Mouse (Mus musculus): Measurements from ENCODE around the gene Nrip2. TPM values are rescaled to one million over a fixed set of nuclear protein-coding genes. Genes with fewer than 3 reads are reported as not detected.

Gene Nrip2
- polyA plus RNA-seq, 1 experiment from 2014 or later, result 5.3 TPM

- Histone ChIP-seq H3K4me1 (no peaks in the 10 kb centered on the region), H3K9ac (peak overlapping the region; percentile 65; the same call in 1 of the 2 replicates), H3K4me2 (peak overlapping the region; percentile 72), H3K4me3 (replicated peaks) (peak overlapping the region; percentile 71), H3K9me3 (no peaks in the 10 kb centered on the region), H3K27me3 (replicated peaks) (no peaks in the 10 kb centered on the region), H3K36me3 (peaks cover 17% of the 10 kb centered on the region), H3K27ac (peak overlapping the region; percentile 97; the same call in 1 of the 2 replicates)
- WGBS, result 18% methylated on average over 9 of the region's 9 CpGs
- ATAC-seq (ENCODE audit: insufficient read depth, low FRiP score, low read depth), result no peak
These were observed 25.9 kb downstream of the Nrip2 start for GRCm38 (mm10) chr6:128425046-128425445.

GRCm38 (mm10) chr6:128427571-128427970 lies 28.5 kb downstream of the Nrip2 start:
- no peak overlapping the region for H3K4me2 ChIP-seq
- no peak overlapping the region for H3K27ac ChIP-seq
- H3K9ac ChIP-seq, result no peak overlapping the region
- no peaks in the 10 kb centered on the region for H3K4me1 ChIP-seq
- no peaks in the 10 kb centered on the region for H3K9me3 ChIP-seq
- 87% methylated on average over 5 of the region's 5 CpGs for WGBS
- no peaks in the 10 kb centered on the region for H3K27me3 ChIP-seq (replicated peaks)
- ATAC-seq (ENCODE audit: insufficient read depth, low FRiP score, low read depth), result no peak
- peaks cover 41% of the 10 kb centered on the region for H3K36me3 ChIP-seq
- H3K4me3 ChIP-seq (replicated peaks), result no peak overlapping the region

GRCm38 (mm10) chr6:128429300-128429699 lies 30.2 kb downstream of the Nrip2 start:
- H3K9me3 ChIP-seq, result no peaks in the 10 kb centered on the region
- no peak for ATAC-seq (ENCODE audit: insufficient read depth, low FRiP score, low read depth)
- 87% methylated on average over 2 of the region's 2 CpGs for WGBS
- no peaks in the 10 kb centered on the region for H3K4me1 ChIP-seq
- H3K4me2 ChIP-seq, result no peak overlapping the region
- no peak overlapping the region for H3K4me3 ChIP-seq (replicated peaks)
- no peak overlapping the region for H3K27ac ChIP-seq
- H3K36me3 ChIP-seq, result peaks cover 58% of the 10 kb centered on the region
- H3K9ac ChIP-seq, result no peak overlapping the region
- no peaks in the 10 kb centered on the region for H3K27me3 ChIP-seq (replicated peaks)

DNA sequence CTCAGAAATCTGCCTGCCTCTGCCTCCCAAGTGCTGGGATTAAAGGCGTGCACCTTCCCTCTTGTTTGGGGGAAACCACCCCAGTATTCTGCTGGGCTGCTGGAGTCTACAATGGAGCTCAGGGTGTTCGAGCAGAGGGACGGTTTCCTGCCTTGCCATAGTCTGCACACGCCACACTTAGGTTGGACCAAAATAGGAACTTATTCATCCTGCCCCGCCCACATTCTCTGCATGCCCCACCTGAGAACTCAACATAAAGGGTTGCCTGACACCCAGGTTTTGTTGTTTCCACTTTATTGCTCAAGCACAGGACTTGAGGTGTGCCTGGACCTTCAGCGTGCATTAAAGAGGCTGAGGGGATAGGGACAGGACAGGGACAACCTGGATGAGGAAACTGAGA lies 30.7 kb downstream of the Nrip2 start:
- no peaks in the 10 kb centered on the region for H3K9me3 ChIP-seq
- no peak overlapping the region for H3K4me2 ChIP-seq
- no peaks in the 10 kb centered on the region for H3K27me3 ChIP-seq (replicated peaks)
- peaks cover 63% of the 10 kb centered on the region for H3K36me3 ChIP-seq
- no peak for ATAC-seq (ENCODE audit: insufficient read depth, low FRiP score, low read depth)
- WGBS, result 81% methylated on average over 6 of the region's 6 CpGs
- no peak overlapping the region for H3K27ac ChIP-seq
- no peak overlapping the region for H3K9ac ChIP-seq
- H3K4me1 ChIP-seq, result no peaks in the 10 kb centered on the region
- H3K4me3 ChIP-seq (replicated peaks), result no peak overlapping the region

- no peak overlapping the region for H3K27ac ChIP-seq
- no peak overlapping the region for H3K4me3 ChIP-seq (replicated peaks)
- H3K4me2 ChIP-seq, result no peak overlapping the region
- 85% methylated on average over 13 of the region's 13 CpGs for WGBS
- H3K4me1 ChIP-seq, result peaks cover 5% of the 10 kb centered on the region; the same call in 1 of the 2 replicates
- H3K9me3 ChIP-seq, result no peaks in the 10 kb centered on the region
- ATAC-seq (ENCODE audit: insufficient read depth, low FRiP score, low read depth), result no peak
- H3K9ac ChIP-seq, result no peak overlapping the region
- H3K36me3 ChIP-seq, result peaks cover 74% of the 10 kb centered on the region
- H3K27me3 ChIP-seq (replicated peaks), result no peaks in the 10 kb centered on the region
These were observed 33.3 kb downstream of the Nrip2 start for GRCm38 (mm10) chr6:128432356-128432915.

GRCm38 (mm10) chr6:128433566-128433965 lies 34.5 kb downstream of the Nrip2 start:
- H3K27me3 ChIP-seq (replicated peaks), result no peaks in the 10 kb centered on the region
- H3K4me1 ChIP-seq, result peaks cover 5% of the 10 kb centered on the region; the same call in 1 of the 2 replicates
- H3K4me2 ChIP-seq, result no peak overlapping the region
- ATAC-seq (ENCODE audit: insufficient read depth, low FRiP score, low read depth), result no peak
- H3K27ac ChIP-seq, result no peak overlapping the region
- no peaks in the 10 kb centered on the region for H3K9me3 ChIP-seq
- H3K36me3 ChIP-seq, result peaks cover 66% of the 10 kb centered on the region
- no peak overlapping the region for H3K9ac ChIP-seq
- no peak overlapping the region for H3K4me3 ChIP-seq (replicated peaks)
- 92% methylated on average over 13 of the region's 13 CpGs for WGBS

GRCm38 (mm10) chr6:128435474-128435873 lies 36.4 kb downstream of the Nrip2 start:
- H3K27me3 ChIP-seq (replicated peaks), result no peaks in the 10 kb centered on the region
- no peak overlapping the region for H3K4me2 ChIP-seq
- no peak overlapping the region for H3K9ac ChIP-seq
- H3K36me3 ChIP-seq, result peaks cover 52% of the 10 kb centered on the region
- H3K9me3 ChIP-seq, result no peaks in the 10 kb centered on the region
- 77% methylated on average over 5 of the region's 5 CpGs for WGBS
- no peak for ATAC-seq (ENCODE audit: insufficient read depth, low FRiP score, low read depth)
- H3K27ac ChIP-seq, result no peak overlapping the region
- H3K4me3 ChIP-seq (replicated peaks), result no peak overlapping the region
- H3K4me1 ChIP-seq, result peaks cover 7% of the 10 kb centered on the region; the same call in 1 of the 2 replicates

GRCm38 (mm10) chr6:128436356-128437005 lies 37.4 kb downstream of the Nrip2 start:
- Histone ChIP-seq H3K4me3 (replicated peaks) (peak overlapping the region; percentile 92), H3K36me3 (peaks cover 44% of the 10 kb centered on the region), H3K4me1 (peaks cover 7% of the 10 kb centered on the region; the same call in 1 of the 2 replicates), H3K9ac (peak overlapping the region; percentile 81; the same call in 1 of the 2 replicates), H3K27ac (0 out of 2 replicates have a peak overlapping the region, but pooled peaks have one; percentile 9), H3K4me2 (peak overlapping the region; percentile 71), H3K9me3 (no peaks in the 10 kb centered on the region), H3K27me3 (replicated peaks) (no peaks in the 10 kb centered on the region)
- 77% methylated on average over 8 of the region's 8 CpGs for WGBS
- no peak for ATAC-seq (ENCODE audit: insufficient read depth, low FRiP score, low read depth)

- Histone ChIP-seq H3K4me1 (peaks cover 7% of the 10 kb centered on the region; the same call in 1 of the 2 replicates), H3K4me3 (replicated peaks) (peak overlapping the region; percentile 92), H3K9ac (peak overlapping the region; percentile 81), H3K4me2 (peak overlapping the region; percentile 71), H3K27me3 (replicated peaks) (no peaks in the 10 kb centered on the region), H3K9me3 (no peaks in the 10 kb centered on the region), H3K36me3 (peaks cover 36% of the 10 kb centered on the region), H3K27ac (peak overlapping the region; percentile 95)
- no peak for ATAC-seq (ENCODE audit: insufficient read depth, low FRiP score, low read depth)
- under 1% methylated on average over 10 of the region's 10 CpGs for WGBS
These were observed 38.2 kb downstream of the Nrip2 start for GRCm38 (mm10) chr6:128437288-128437687.

GRCm38 (mm10) chr6:128437731-128438316 lies 38.7 kb downstream of the Nrip2 start:
- peaks cover 31% of the 10 kb centered on the region for H3K36me3 ChIP-seq
- peak overlapping the region; percentile 71 for H3K4me2 ChIP-seq
- WGBS, result under 1% methylated on average over 51 of the region's 52 CpGs
- no peaks in the 10 kb centered on the region for H3K9me3 ChIP-seq
- ATAC-seq (ENCODE audit: insufficient read depth, low FRiP score, low read depth), result peak; percentile 85
- H3K4me3 ChIP-seq (replicated peaks), result peak overlapping the region; percentile 92
- peak overlapping the region; percentile 81 for H3K9ac ChIP-seq
- no peaks in the 10 kb centered on the region for H3K27me3 ChIP-seq (replicated peaks)
- H3K27ac ChIP-seq, result peak overlapping the region; percentile 95
- peaks cover 7% of the 10 kb centered on the region; the same call in 1 of the 2 replicates for H3K4me1 ChIP-seq

DNA sequence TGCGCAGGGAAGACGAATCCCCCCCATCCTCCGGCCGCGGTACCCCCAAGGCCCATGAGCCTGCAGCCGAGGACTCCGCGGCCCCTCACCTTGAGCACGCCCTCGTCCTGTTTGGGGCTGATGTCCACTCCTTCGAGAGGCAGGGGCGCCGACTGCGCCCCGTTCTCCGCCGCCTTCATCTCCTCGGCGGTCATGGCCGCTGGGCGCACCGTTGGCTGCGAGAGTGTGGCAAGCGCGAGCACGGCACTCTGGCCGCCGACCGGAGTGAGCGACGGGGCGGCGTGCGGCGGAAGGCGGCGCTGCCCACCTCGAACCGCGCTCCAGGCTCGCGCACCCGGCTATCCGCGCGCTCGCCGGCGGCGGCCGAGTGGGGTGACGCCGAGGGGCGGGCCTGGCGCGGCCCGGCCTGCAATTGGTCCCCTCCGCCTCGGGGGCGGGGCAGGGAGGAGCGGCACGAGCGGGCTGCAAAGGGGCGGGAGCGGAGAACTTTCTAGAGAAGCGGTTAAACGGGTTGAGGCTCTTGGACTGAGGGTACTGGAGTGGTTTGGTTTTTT lies 39.3 kb downstream of the Nrip2 start, which contains the start of gene Fkbp4:
TSS of gene Fkbp4 (minus strand) at position 361 of the 554 bp plus-strand sequence.
- ATAC-seq (ENCODE audit: insufficient read depth, low FRiP score, low read depth), result peak; percentile 95
- H3K27me3 ChIP-seq (replicated peaks), result no peaks in the 10 kb centered on the region
- under 1% methylated on average over 65 of the region's 67 CpGs for WGBS

More for the DNA sequence above, 39.3 kb downstream of the Nrip2 start, which contains the start of gene Fkbp4:
- Histone ChIP-seq H3K4me2 (peak within 1 kb of the TSS; percentile 71), H3K4me1 (peaks cover 7% of the 10 kb centered on the region; the same call in 1 of the 2 replicates), H3K4me3 (replicated peaks) (peak within 1 kb of the TSS; percentile 92), H3K36me3 (peaks cover 25% of the 10 kb centered on the region), H3K27ac (peak within 1 kb of the TSS; percentile 95), H3K9ac (peak within 1 kb of the TSS; percentile 81), H3K9me3 (no peaks in the 10 kb centered on the region)
